Mouse (Mus musculus) c-Kit-positive CD71-negative TER-119-negative erythroid progenitor cells, embryonic 14.5 days (primary cell): Measurements from ENCODE around the gene Wwc2.

Source experiments
- DNase-seq: peaks from one replicate; pipeline ENCODE4 v3.0.0-alpha.2; 2013; ENCODE audit warnings: low read depth

Gene Wwc2

GRCm38 (mm10) chr8:47905256-47905655 lies 85.5 kb downstream of the Wwc2 start:
- DNase-seq: no peak

DNA sequence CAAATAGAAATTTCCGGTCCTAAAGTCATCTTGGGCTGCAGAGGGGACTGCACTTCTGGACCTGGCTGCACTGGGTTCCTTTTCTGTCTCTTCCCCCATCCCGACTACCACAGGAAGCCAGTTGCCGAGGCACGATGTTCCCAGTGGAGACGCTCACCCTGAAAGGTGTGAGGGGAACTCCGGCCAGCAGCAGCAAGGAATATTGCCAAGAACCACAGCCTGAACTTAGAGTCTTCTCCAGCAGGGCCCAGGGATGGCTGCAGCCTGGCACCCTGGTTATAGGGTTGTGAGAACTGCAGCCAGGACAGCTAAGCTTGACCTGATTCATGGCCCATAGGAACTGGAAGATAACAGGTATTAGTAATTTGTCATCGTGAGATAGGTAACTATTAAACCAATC lies 86.7 kb downstream of the Wwc2 start:
- no peak for DNase-seq

GRCm38 (mm10) chr8:47902704-47903103 lies 88.0 kb downstream of the Wwc2 start:
- no peak for DNase-seq

DNA sequence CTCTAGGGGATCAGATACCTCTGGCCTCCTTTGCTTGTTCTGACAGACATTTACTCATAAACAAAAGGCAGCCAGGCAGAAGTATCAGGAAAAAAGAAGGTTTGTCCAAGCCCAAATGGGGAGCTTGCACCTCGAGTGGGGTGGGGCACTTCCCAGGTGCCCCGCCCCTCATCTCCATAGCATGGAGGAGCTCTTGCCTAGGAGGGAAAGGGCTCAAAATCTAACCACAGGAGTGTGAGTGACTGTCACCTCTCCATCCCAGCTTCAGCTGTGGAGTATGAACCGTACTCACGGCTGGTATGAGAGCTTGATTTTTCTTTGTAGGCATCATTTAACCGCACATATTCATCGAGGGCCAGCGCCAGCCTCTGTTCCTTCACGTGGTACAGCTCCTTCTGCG lies 90.4 kb downstream of the Wwc2 start:
- DNase-seq: no peak

GRCm38 (mm10) chr8:47899891-47900290 lies 90.8 kb downstream of the Wwc2 start:
- DNase-seq: no peak

DNA sequence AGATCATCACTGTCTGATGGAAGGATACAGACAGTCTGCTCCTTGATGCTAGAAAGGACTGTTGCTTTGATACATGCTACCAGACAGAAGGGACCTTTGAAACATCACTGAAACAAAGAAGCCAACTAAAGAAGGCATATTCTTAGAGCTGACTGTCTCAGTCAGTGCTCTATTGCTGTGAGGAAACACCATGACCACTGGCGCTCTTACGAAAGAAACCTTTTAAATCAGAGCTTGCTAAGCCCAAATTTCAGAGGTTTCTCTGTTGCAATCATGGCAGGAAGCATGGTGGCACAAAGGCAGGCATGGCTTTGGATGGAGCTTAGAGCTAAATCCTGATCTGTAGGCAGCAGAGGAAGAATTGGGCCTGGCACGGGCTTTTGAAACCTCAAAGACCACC lies 98.3 kb downstream of the Wwc2 start:
- DNase-seq: no peak

DNA sequence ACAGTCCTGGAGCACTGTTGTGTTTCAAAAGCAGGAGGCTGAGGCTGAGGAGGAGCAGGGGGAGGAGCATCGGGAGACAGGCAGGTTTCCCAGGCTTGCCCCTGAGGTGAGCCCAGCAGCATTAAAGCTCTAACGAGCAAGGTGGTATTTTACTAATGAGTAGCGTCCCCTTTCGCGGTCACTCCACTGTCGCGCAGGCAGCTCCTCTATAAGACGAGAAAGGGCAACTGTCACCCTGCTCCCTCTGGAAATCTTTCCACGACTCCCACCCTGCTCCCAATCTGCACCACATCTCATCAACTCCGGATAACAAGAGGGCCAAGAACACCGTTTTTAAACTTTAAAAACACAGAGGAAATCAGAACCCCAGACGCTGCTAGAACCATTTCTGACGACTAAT lies 99.1 kb downstream of the Wwc2 start:
- DNase-seq: no peak

- no peak for DNase-seq
These were observed 99.9 kb downstream of the Wwc2 start for GRCm38 (mm10) chr8:47890814-47891210.

DNA sequence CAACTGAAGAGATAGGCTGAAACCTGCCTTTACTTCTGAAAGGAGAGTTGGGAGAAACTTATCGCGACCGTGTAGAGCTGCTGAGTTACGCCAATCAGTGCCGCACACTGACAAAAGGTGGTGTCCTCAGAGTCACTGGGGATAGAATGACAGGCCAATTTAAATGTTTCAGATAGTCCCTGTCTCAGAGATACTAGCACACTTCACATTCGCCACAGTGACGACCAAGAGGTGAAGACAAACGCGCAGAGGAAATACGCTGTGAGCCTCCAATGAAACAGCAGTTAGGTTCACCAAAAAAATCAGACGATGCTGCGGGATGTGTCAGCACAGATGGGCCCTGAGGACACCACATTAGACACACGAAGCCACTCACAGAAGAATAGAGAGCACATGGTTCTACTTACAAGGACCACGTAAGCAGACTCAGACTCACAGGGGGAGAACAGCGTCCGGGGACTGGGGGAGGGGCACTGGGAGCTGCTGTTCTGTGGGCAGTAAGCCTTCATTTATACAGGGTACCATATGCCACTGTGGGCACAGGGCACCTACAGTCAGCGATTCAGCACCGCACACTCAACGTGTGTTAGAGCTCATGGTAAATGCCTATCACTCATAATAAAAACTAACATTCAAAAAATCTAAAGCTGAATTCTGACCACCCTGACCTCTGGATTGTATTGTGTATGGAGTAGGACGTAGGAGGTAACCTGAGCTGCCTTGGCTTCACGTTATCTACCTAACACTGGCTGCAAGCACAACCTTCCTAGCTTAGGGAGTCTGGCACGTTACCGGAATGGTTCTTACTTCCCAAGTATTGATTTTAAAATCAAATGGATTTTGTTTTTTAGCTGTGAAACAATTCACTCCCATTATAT lies 100.5 kb downstream of the Wwc2 start:
- DNase-seq: no peak

GRCm38 (mm10) chr8:47888841-47889570 lies 101.7 kb downstream of the Wwc2 start:
- no peak for DNase-seq

DNA sequence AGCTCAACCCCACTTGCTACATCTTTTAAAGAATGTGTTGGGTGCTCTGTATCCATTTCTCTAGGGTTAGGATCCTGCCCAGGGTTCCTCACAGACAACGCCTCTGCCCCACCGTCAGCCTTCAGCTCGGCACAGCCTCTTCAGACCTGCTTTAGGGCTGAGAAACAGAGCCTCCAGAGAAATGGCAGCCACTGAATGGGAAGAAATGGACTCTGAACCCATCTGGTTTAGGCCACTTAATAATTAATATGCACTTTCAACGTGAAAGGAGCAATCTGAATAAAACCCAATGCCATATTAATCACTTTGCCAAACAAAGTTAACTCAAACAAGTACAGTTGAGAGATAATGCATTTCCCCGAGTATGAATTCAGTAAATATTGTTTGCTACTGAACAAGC lies 106.4 kb downstream of the Wwc2 start:
- DNase-seq: no peak

DNA sequence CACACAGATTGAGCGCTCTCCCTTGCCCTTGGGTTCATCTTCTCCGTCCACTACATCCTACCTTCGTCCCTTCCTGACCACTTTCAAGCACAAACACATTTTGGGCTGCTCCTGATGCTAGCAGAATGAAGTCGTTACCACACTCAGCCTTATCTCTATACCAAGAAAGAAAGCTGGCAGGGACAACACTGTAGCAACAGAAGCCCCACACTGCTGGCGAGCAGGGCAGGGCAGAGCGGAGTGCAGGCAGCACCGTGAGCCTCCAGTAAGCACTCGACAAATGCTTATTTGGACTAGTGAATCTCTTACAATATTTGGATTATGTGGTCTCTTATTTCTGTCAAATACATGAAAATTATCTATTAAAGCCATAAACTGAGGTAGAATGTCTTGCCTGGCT lies 107.0 kb downstream of the Wwc2 start:
- DNase-seq: no peak

- peak; percentile 9 for DNase-seq
These were observed 112.2 kb downstream of the Wwc2 start for GRCm38 (mm10) chr8:47878516-47878915.

DNA sequence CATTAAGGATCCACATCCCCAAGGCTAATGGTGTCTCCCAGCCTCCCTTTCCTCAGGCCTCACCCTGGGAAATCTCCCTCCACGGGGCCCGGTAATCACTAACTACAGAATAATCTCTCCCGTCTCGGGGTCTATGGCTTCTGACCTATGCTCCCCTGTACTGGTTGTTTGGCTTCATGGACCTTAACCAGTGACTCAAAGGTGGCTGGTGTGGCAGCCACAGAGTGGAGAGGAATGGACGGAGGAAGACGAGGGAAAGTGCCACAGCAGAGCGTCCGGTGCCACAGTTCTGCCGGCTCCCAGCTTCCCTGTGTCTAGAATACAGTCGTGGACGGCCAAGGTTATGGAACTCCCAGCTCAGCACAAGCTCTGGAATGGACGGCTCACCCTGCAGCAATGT lies 114.9 kb downstream of the Wwc2 start:
- no peak for DNase-seq

DNA sequence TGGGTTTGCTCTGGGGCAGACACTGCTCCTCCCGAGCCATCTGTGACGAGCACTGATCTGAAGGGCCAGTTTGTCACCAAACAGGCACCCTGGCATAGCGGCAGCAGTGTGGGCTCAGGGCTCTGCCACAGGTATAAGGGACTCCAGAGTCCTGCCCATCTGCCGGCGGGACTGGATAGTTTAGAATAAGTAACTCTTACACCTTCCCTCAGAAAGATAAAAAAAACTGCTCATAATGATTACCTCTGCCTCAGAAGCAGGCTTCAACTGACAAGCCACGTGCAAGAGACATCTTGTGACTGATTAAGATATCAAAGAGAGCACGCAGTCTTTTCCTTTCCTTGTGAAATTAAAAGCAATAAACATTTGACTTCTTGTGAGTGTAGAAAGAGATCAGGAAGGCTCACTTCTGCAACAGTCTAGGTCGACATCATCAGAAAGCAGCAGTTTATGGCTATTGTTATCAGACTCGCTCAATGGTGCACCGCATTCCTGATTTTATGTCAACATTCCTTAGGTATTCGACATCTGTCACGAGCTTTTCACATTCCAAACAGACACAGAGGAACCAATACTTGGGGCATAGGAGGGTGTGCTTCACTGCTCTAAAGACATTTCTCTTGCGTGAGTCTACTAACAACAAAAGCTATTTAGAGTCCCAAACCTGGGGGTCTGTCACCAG lies 116.1 kb downstream of the Wwc2 start:
- no peak for DNase-seq

DNA sequence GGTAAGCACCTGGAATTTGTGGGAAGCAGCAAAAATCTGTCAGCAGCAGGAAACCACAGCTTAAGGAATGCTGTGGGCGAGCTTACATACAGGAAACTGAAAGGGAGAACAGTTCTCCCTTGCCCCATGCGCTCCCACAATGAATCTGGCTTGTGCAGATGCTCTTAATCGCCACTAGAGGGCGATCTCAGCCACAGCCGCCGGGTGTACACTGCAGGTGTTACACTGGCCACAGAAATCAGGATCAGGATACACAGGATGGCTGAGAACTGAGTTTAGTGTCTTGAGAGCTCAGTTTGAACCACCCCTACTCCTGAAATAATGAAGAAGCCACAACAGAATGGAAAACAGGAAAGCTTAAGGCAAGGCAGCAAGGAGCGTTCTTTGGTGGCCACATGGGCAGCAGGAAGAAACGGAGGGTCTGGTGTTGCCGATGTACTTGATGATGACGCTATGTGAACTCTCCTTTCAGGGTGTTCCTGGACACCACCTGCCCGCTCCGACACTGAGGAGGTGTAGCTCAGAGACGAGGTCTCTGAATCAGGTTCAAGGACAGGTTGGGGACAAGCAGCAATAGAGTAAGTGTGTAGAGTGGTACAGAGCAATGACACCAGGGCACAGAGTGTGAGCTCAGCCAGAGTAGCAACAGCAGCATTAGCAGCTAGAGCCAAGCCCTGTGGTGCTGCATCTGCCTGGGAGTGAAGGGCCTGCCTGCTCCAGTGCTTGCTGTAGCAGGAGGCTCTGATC lies 118.2 kb downstream of the Wwc2 start:
- no peak for DNase-seq

- DNase-seq: peak; percentile 48
These were observed 123.7 kb downstream of the Wwc2 start for GRCm38 (mm10) chr8:47867067-47867466.

DNA sequence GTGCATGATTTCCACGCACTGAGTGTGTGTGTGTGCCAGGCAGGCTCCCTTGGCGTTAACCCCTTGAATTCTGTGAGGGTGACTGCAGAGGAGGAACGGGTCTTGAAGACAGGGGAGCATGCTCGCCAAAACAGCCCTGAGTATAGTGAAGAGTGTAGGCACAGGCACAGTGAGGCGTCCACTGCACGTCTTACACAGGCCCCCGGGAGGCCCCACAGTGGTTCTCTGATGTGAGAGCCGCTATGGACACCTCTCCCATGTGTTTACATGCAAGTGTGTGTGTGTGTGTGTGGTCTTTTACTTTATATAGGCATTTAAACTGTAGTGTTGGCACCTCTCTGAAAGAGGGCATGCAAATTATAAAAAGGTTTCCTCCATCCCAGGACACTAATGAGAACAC lies 124.2 kb downstream of the Wwc2 start:
- DNase-seq: no peak

GRCm38 (mm10) chr8:47859259-47859658 lies 131.5 kb downstream of the Wwc2 start:
- DNase-seq: no peak

DNA sequence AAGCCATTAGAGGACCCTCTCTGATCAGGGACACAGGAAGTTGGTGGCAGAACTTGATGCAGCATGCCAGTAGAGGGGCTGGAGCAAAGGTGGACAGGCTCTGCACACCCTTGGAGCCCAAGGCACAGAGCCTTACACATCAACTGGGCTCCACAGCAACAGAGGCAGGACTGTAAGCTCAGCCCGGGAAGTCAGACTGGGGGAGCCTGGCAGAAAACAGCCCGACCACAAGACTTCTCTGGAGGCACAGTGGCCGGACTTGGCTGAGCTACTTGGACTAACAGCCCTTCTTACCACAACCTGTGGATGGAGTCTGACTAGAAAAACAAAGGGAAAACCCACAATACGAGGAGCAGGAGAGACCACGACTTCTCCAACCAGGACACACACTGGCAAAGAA lies 137.4 kb downstream of the Wwc2 start:
- DNase-seq: no peak

DNA sequence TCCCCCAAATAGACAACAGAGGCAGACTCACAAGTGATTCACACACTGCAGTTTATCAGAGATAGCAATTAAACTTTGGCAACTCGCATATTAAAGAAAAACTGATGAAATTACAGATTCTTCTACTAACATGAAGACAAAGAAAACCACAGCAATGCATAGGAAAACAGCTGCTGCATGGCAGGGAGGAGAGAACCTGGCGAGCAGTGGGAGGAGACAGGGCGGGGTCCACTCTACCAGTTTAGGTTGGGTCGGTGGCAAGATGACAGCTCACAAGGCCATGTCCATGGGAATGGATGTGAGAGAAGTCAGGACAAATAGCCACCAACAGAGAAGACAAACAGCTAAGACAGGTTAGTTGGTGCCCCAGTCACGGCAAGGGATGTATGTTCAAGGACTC lies 138.0 kb downstream of the Wwc2 start:
- no peak for DNase-seq

DNA sequence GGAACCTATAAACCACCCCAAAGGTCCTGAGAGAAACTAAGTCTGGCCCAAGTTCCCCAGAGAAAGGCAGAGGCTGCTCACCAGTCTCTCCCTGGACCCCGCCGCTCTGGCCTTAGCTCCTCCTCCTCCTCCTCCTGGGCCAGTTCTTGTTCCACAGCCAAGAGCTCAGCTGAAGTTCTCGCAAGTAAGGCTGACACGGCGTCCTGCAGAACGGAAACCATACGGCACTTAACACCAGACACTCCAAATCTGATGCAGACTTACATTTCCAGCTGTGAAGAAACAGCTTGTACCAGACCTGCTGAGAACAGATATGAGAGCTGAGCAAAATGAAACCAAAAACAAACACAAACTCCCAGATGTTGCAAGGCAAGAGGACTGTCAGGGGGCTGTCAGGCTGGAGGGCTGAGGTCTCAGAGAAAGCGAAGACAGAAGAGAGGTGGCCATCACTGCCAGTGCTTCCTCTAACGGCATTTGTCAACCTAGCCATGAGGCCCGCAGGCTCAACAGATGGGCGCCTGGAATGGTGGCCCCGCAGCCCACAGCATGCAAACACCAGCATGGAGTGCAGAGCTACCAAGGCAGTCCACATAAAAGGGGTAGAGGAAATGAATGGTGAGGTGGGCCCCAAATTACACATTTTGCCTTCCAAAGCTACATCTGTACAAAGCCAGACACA lies 138.8 kb downstream of the Wwc2 start:
- DNase-seq: peak; percentile 9
